Mouse (Mus musculus) hindbrain, embryonic 10.5 days (tissue): Measurements from ENCODE around the gene Oaz1. TPM values are rescaled to one million over a fixed set of nuclear protein-coding genes. Genes with fewer than 3 reads are reported as not detected.
"Not testable (repeated sequence)": the region's sequence is repeated elsewhere in the genome, so short reads cannot be mapped to it uniquely, and the experiment has no call there.

Source experiments
- DNase-seq: peaks from one replicate; pipeline ENCODE4 v3.0.0-alpha.2; 2017; ENCODE audit warnings: low spot score
- H3K27ac ChIP-seq: fragments of 300-500 bp; sonication (generic); 2 replicates; pipeline ENCODE4 v1.5.1; 2016; ENCODE audit warnings: mild to moderate bottlenecking, moderate library complexity
- H3K27me3 ChIP-seq: fragments of 300-500 bp; sonication (generic); 2 replicates; pipeline ENCODE4 v1.6.1; 2016; ENCODE audit warnings: mild to moderate bottlenecking; ENCODE audit not compliant: poor library complexity, insufficient read depth, severe bottlenecking
- H3K36me3 ChIP-seq: fragments of 300-500 bp; sonication (generic); 2 replicates; pipeline ENCODE4 v1.6.1; 2016; ENCODE audit warnings: mild to moderate bottlenecking, moderate library complexity
- H3K4me1 ChIP-seq: fragments of 300-500 bp; sonication (generic); replicated peaks from 2 replicates; pipeline ENCODE4 v1.6.1; 2016; ENCODE audit warnings: mild to moderate bottlenecking
- H3K4me3 ChIP-seq: fragments of 300-500 bp; sonication (generic); 2 replicates; pipeline ENCODE4 v1.5.1; 2016; ENCODE audit warnings: mild to moderate bottlenecking, moderate library complexity
- H3K9me3 ChIP-seq: fragments of 300-500 bp; sonication (generic); 2 replicates; pipeline ENCODE4 v1.6.1; 2016; ENCODE audit warnings: mild to moderate bottlenecking, moderate library complexity
- WGBS: fragments of 180-500 bp; shearing (Covaris S2); methylation state at CpG from one replicate; pipeline ENCODE4 v1.1.7; 2016; 5-methylcytosine and 5-hydroxymethylcytosine counted together
- polyA plus RNA-seq: library from polyadenylated mRNA; unstranded; fragments of >200 nt; fragmentation: Nextera tagmentation; extraction: Ambion mirVana; gene quantifications from 2 replicates; pipeline ENCODE4 v1.2.1, GENCODE M21; 2016

Oaz1 gene
- polyA plus RNA-seq, 1 experiment from 2014 or later, result 2,328 TPM

- Histone ChIP-seq H3K4me1 (peaks cover 48% of the 10 kb centered on the region), H3K27me3 (peaks cover 58% of the 10 kb centered on the region), H3K4me3 (peak overlapping the region; percentile 66; the same call in 1 of the 2 replicates), H3K36me3 (peaks cover 53% of the 10 kb centered on the region), H3K27ac (no peak overlapping the region), H3K9me3 (no peaks in the 10 kb centered on the region)
- DNase-seq, result peak; percentile 82
- 21% methylated on average over 3 of the region's 3 CpGs for WGBS
Observed at GRCm38 (mm10) chr10:80805925-80806324, 20.5 kb upstream of the Oaz1 start.

GRCm38 (mm10) chr10:80806341-80807056 lies 20.0 kb upstream of the Oaz1 start:
- H3K36me3 ChIP-seq, result peaks cover 47% of the 10 kb centered on the region
- peaks cover 63% of the 10 kb centered on the region for H3K27me3 ChIP-seq
- H3K4me1 ChIP-seq, result peaks cover 47% of the 10 kb centered on the region
- DNase-seq, result no peak
- H3K9me3 ChIP-seq, result no peaks in the 10 kb centered on the region
- H3K4me3 ChIP-seq, result peak overlapping the region; percentile 66
- WGBS, result 33% methylated on average over 34 of the region's 34 CpGs
- peak overlapping the region; percentile 88 for H3K27ac ChIP-seq

- peak; percentile 83 for DNase-seq
- Histone ChIP-seq H3K27ac (peak overlapping the region; percentile 88), H3K9me3 (no peaks in the 10 kb centered on the region), H3K36me3 (peaks cover 41% of the 10 kb centered on the region), H3K4me3 (peak overlapping the region; percentile 66), H3K27me3 (peaks cover 68% of the 10 kb centered on the region), H3K4me1 (peaks cover 48% of the 10 kb centered on the region)
- WGBS, result under 1% methylated on average over 58 of the region's 58 CpGs
Observed at GRCm38 (mm10) chr10:80807057-80807627, 19.3 kb upstream of the Oaz1 start.

- peaks cover 54% of the 10 kb centered on the region for H3K4me1 ChIP-seq
- peak overlapping the region; percentile 76 for H3K27ac ChIP-seq
- peak overlapping the region; percentile 66 for H3K4me3 ChIP-seq
- WGBS, result 16% methylated on average over 40 of the region's 40 CpGs
- peaks cover 29% of the 10 kb centered on the region for H3K36me3 ChIP-seq
- peaks cover 70% of the 10 kb centered on the region for H3K27me3 ChIP-seq
- DNase-seq, result peak; percentile 56
- no peaks in the 10 kb centered on the region for H3K9me3 ChIP-seq
Observed at GRCm38 (mm10) chr10:80808099-80808984, 18.1 kb upstream of the Oaz1 start.

- DNase-seq, result no peak
- H3K9me3 ChIP-seq, result no peaks in the 10 kb centered on the region
- H3K4me1 ChIP-seq, result peaks cover 54% of the 10 kb centered on the region
- peaks cover 73% of the 10 kb centered on the region for H3K27me3 ChIP-seq
- WGBS, result 8% methylated on average over 18 of the region's 18 CpGs
- peak overlapping the region; percentile 66 for H3K4me3 ChIP-seq
- H3K27ac ChIP-seq, result peak overlapping the region; percentile 76
- H3K36me3 ChIP-seq, result peaks cover 21% of the 10 kb centered on the region
Observed at GRCm38 (mm10) chr10:80808985-80809632, 17.3 kb upstream of the Oaz1 start.

GRCm38 (mm10) chr10:80810084-80810483 lies 16.4 kb upstream of the Oaz1 start:
- no peak for DNase-seq
- H3K9me3 ChIP-seq, result no peaks in the 10 kb centered on the region
- 3% methylated on average over 20 of the region's 20 CpGs for WGBS
- peaks cover 11% of the 10 kb centered on the region for H3K36me3 ChIP-seq
- peaks cover 54% of the 10 kb centered on the region for H3K4me1 ChIP-seq
- H3K27me3 ChIP-seq, result peaks cover 72% of the 10 kb centered on the region
- peak overlapping the region; percentile 16 for H3K4me3 ChIP-seq
- H3K27ac ChIP-seq, result peak overlapping the region; percentile 36; the same call in 1 of the 2 replicates

- Histone ChIP-seq H3K27me3 (peaks cover 49% of the 10 kb centered on the region), H3K9me3 (no peaks in the 10 kb centered on the region), H3K4me3 (no peak overlapping the region), H3K4me1 (peaks cover 34% of the 10 kb centered on the region), H3K36me3 (no peaks in the 10 kb centered on the region), H3K27ac (no peak overlapping the region)
- no peak for DNase-seq
- WGBS, result 63% methylated on average over 5 of the region's 5 CpGs
Observed at GRCm38 (mm10) chr10:80812391-80813041, 13.9 kb upstream of the Oaz1 start.

GRCm38 (mm10) chr10:80813366-80813765 lies 13.1 kb upstream of the Oaz1 start, which contains the start of gene Jsrp1:
Gene Jsrp1, minus strand, starts transcription at chr10:80813498.
- no peaks in the 10 kb centered on the region for H3K9me3 ChIP-seq
- no peak within 1 kb of the TSS for H3K27ac ChIP-seq
- H3K36me3 ChIP-seq, result no peaks in the 10 kb centered on the region
- peaks cover 26% of the 10 kb centered on the region for H3K4me1 ChIP-seq
- DNase-seq, result no peak
- peaks cover 41% of the 10 kb centered on the region for H3K27me3 ChIP-seq
- no peak within 1 kb of the TSS for H3K4me3 ChIP-seq
- 84% methylated on average over 4 of the region's 4 CpGs for WGBS

- Histone ChIP-seq H3K27me3 (peaks cover 26% of the 10 kb centered on the region), H3K4me1 (peaks cover 14% of the 10 kb centered on the region), H3K36me3 (no peaks in the 10 kb centered on the region), H3K27ac (no peak overlapping the region), H3K4me3 (no peak overlapping the region), H3K9me3 (no peaks in the 10 kb centered on the region)
- no peak for DNase-seq
- WGBS, result 71% methylated on average over 7 of the region's 7 CpGs
Observed at GRCm38 (mm10) chr10:80814800-80815199, 11.7 kb upstream of the Oaz1 start.

- H3K4me3 ChIP-seq, H3K27ac ChIP-seq, H3K36me3 ChIP-seq, DNase-seq, H3K9me3 ChIP-seq, H3K4me1 ChIP-seq: not testable (repeated sequence)
- H3K27me3 ChIP-seq, result peaks cover 12% of the 10 kb centered on the region; the same call in 1 of the 2 replicates
- WGBS, result 90% methylated on average over 3 of the region's 3 CpGs
Observed at GRCm38 (mm10) chr10:80816303-80816702, 10.2 kb upstream of the Oaz1 start.

- H3K27ac ChIP-seq, result no peak overlapping the region
- DNase-seq, result no peak
- H3K4me1 ChIP-seq, result peaks cover 6% of the 10 kb centered on the region; the same call in 1 of the 2 replicates
- H3K4me3 ChIP-seq, result no peak overlapping the region
- no peaks in the 10 kb centered on the region for H3K9me3 ChIP-seq
- 79% methylated on average over 2 of the region's 2 CpGs for whole genome bisulfite sequencing
- H3K27me3 ChIP-seq, result peaks cover 4% of the 10 kb centered on the region; the same call in 1 of the 2 replicates
- no peaks in the 10 kb centered on the region for H3K36me3 ChIP-seq
Observed at GRCm38 (mm10) chr10:80817164-80817563, 9.3 kb upstream of the Oaz1 start.

- not testable (repeated sequence) for H3K27me3 ChIP-seq, H3K27ac ChIP-seq, H3K9me3 ChIP-seq, DNase-seq, H3K4me1 ChIP-seq, H3K4me3 ChIP-seq, H3K36me3 ChIP-seq
- WGBS, result 87% methylated on average over 7 of the region's 7 CpGs
Observed at GRCm38 (mm10) chr10:80817955-80818354, 8.5 kb upstream of the Oaz1 start.
